ENCODE assay signal across 23 mouse cellular contexts in genomic region chr4:4634646-4635045, GRCm38 (mm10).
DNase-seq lines count a peak whose midpoint lies in the region; ATAC-seq and TF ChIP-seq lines count a peak whose summit lies in the region.
"Had no signal": no experiment of that assay in that cellular context is flagged by ENCODE, and none has a peak within 500 bp of the region (broad histone marks: within the 10 kb centered on the region; RNA-seq: fewer than 3 reads in every experiment).

No protein-coding gene starts in this region.

- TF ChIP-seq POLR2A in embryonic fibroblast, embryonic 13.5 days (IDR thresholded peaks at IDR 0.05; ENCODE audit: low read depth, low read length), result no peak

- no peaks in the 10 kb centered on the region for H3K9me3 ChIP-seq in embryonic facial prominence, embryonic 11.5 days (replicated peaks; ENCODE audit: control insufficient read depth, low read length)
- H3K9me3 ChIP-seq in embryonic facial prominence, embryonic 10.5 days, result no peaks in the 10 kb centered on the region
- H3K9me3 ChIP-seq: heart, embryonic 10.5 days; liver, embryonic 12.5 days had no signal

- no peak overlapping the region for H3K27ac ChIP-seq in embryonic facial prominence, embryonic 11.5 days (replicated peaks; ENCODE audit: low read depth, low read length)
- no peak overlapping the region for H3K27ac ChIP-seq in embryonic facial prominence, embryonic 10.5 days (replicated peaks)
- H3K27ac ChIP-seq in embryonic fibroblast, embryonic 13.5 days (ENCODE audit: insufficient read depth, low read length), result peak overlapping the region; percentile 63
- H3K27ac ChIP-seq: heart, embryonic 10.5 days; hindbrain, embryonic 14.5 days; kidney, postnatal 0 days; liver, embryonic 12.5 days had no signal

- H3K4me1 ChIP-seq in embryonic facial prominence, embryonic 11.5 days (ENCODE audit: control insufficient read depth, insufficient read depth, low read length), result no peaks in the 10 kb centered on the region
- H3K4me1 ChIP-seq in embryonic facial prominence, embryonic 10.5 days, result peaks cover 24% of the 10 kb centered on the region
- peaks cover 16% of the 10 kb centered on the region for H3K4me1 ChIP-seq in embryonic fibroblast, embryonic 13.5 days (ENCODE audit: control insufficient read depth, insufficient read depth, low read length)
- H3K4me1 ChIP-seq: heart, embryonic 10.5 days; liver, embryonic 12.5 days had no signal

- no peak overlapping the region for H3K9ac ChIP-seq in embryonic facial prominence, embryonic 11.5 days (replicated peaks; ENCODE audit: low read length)
- H3K9ac ChIP-seq: hindbrain, embryonic 14.5 days; liver, embryonic 12.5 days had no signal

- H3K36me3 ChIP-seq in embryonic facial prominence, embryonic 11.5 days (replicated peaks; ENCODE audit: control insufficient read depth, insufficient read depth, low read depth, low read length), result no peaks in the 10 kb centered on the region
- no peaks in the 10 kb centered on the region for H3K36me3 ChIP-seq in embryonic facial prominence, embryonic 10.5 days (replicated peaks)
- H3K36me3 ChIP-seq: heart, embryonic 10.5 days; liver, embryonic 12.5 days had no signal

- DNase-seq in embryonic facial prominence, embryonic 11.5 days (ENCODE audit: low spot score), result peak; percentile 37
- no peak for DNase-seq in embryonic facial prominence, embryonic 10.5 days (ENCODE audit: low spot score)
- DNase-seq in 3134 (ENCODE audit: extremely low read depth, insufficient read length, low spot score) (peak; percentile 13), WW6 (ENCODE audit: low read depth, low spot score) (peak; percentile 5)
- DNase-seq in layer of hippocampus, adult 18-20 months (ENCODE audit: low spot score in 2 of 2), result no peak
- DNase-seq in c-Kit-positive CD71-positive TER-119-positive erythroid progenitor cells, embryonic 14.5 days (ENCODE audit: low spot score), result no peak
- DNase-seq in thymus, adult 18-20 months, result no peak
- DNase-seq: cerebellum, adult 11-12 months; cerebellum, postnatal 14 days; heart, postnatal 4 days; kidney, adult 2 months; left cerebral cortex, postnatal 4 days; lung, adult 18-20 months; lung, postnatal 10 days; right cerebral cortex, adult 18-20 months; thymus, postnatal 14 days had no signal

- H3K4me2 ChIP-seq in embryonic facial prominence, embryonic 11.5 days (ENCODE audit: low read depth, low read length), result no peak overlapping the region
- H3K4me2 ChIP-seq: hindbrain, embryonic 14.5 days; liver, embryonic 12.5 days; midbrain, embryonic 11.5 days had no signal

- no peak for ATAC-seq in embryonic facial prominence, embryonic 11.5 days (replicated peaks; ENCODE audit: insufficient number of reproducible peaks, low FRiP score, low TSS enrichment, low read depth)
- ATAC-seq: inflammation-experienced regulatory T-cells, adult 6 months; liver, embryonic 12.5 days had no signal

- no peak overlapping the region for H3K4me3 ChIP-seq in embryonic facial prominence, embryonic 11.5 days (ENCODE audit: low read depth, low read length)
- H3K4me3 ChIP-seq in embryonic facial prominence, embryonic 10.5 days, result no peak overlapping the region
- H3K4me3 ChIP-seq in embryonic fibroblast, embryonic 13.5 days (ENCODE audit: insufficient read depth, low read length), result no peak overlapping the region
- H3K4me3 ChIP-seq: heart, embryonic 10.5 days; liver, embryonic 12.5 days had no signal

- no peak for TF ChIP-seq CTCF in embryonic fibroblast, embryonic 13.5 days (IDR thresholded peaks at IDR 0.05; ENCODE audit: borderline replicate concordance, insufficient read depth, low read length)

- 27% methylated on average over 3 of the region's 3 CpGs for WGBS in embryonic facial prominence, embryonic 11.5 days
- WGBS in embryonic facial prominence, embryonic 10.5 days, result 37% methylated on average over 3 of the region's 3 CpGs

- H3K27me3 ChIP-seq in embryonic facial prominence, embryonic 11.5 days (ENCODE audit: control insufficient read depth, insufficient read depth, low read length), result no peaks in the 10 kb centered on the region
- no peaks in the 10 kb centered on the region for H3K27me3 ChIP-seq in embryonic facial prominence, embryonic 10.5 days (replicated peaks; ENCODE audit: low read depth, poor library complexity, severe bottlenecking)
- H3K27me3 ChIP-seq: liver, embryonic 12.5 days had no signal

Comparison
In these comparisons a context has a peak if more than half of its experiments do, and no peak if none do; other contexts are left out.
1. DNase-seq: peak in embryonic facial prominence, embryonic 11.5 days (single experiment), 3134 (single experiment) and WW6 (single experiment); none in embryonic facial prominence, embryonic 10.5 days (single experiment), layer of hippocampus, adult 18-20 months (0 of 2), c-Kit-positive CD71-positive TER-119-positive erythroid progenitor cells, embryonic 14.5 days (single experiment) and thymus, adult 18-20 months (0 of 2).